Mouse (Mus musculus) forebrain, embryonic 13.5 days (tissue): ENCODE results near the gene Wwp2. TPM values are rescaled to one million over a fixed set of nuclear protein-coding genes. Genes with fewer than 3 reads are reported as not detected.
"Not testable (repeated sequence)": the region's sequence is repeated elsewhere in the genome, so short reads cannot be mapped to it uniquely, and the experiment has no call there.

Experiments used
- ATAC-seq: fragments of 200-750 bp; cut with Nextera tagmentation; 2 replicates; pipeline ENCODE4 v1.8.0; 2017
- H3K27ac ChIP-seq: fragments of 300-500 bp; sonication (generic); 2 replicates; pipeline ENCODE4 v1.5.1; 2015; ENCODE audit warnings: inconsistent platforms, mild to moderate bottlenecking, moderate library complexity
- H3K27me3 ChIP-seq: fragments of 300-500 bp; sonication (generic); 2 replicates; pipeline ENCODE4 v1.6.1; 2015; ENCODE audit warnings: mild to moderate bottlenecking, inconsistent platforms
- H3K36me3 ChIP-seq: fragments of 300-500 bp; sonication (generic); 2 replicates; pipeline ENCODE4 v1.6.1; 2015; ENCODE audit warnings: mild to moderate bottlenecking, inconsistent platforms; ENCODE audit not compliant: poor library complexity, severe bottlenecking
- H3K4me1 ChIP-seq: fragments of 300-500 bp; sonication (generic); 2 replicates; pipeline ENCODE4 v1.6.1; 2015; ENCODE audit warnings: inconsistent platforms
- H3K4me2 ChIP-seq: fragments of 300-500 bp; sonication (generic); 2 replicates; pipeline ENCODE4 v1.6.1; 2015; ENCODE audit warnings: inconsistent platforms, mild to moderate bottlenecking, moderate library complexity
- H3K4me3 ChIP-seq: fragments of 300-500 bp; sonication (generic); 2 replicates; pipeline ENCODE4 v1.5.1; 2015; ENCODE audit warnings: mild to moderate bottlenecking, inconsistent platforms
- H3K9ac ChIP-seq: fragments of 300-500 bp; sonication (generic); 2 replicates; pipeline ENCODE4 v1.6.1; 2015; ENCODE audit warnings: mild to moderate bottlenecking, inconsistent platforms
- H3K9me3 ChIP-seq: fragments of 300-500 bp; sonication (generic); replicated peaks from 2 replicates; pipeline ENCODE4 v1.6.1; 2016; ENCODE audit warnings: inconsistent platforms
- WGBS: fragments of 180-500 bp; shearing (Covaris S2); methylation state at CpG from one replicate; pipeline ENCODE4 v1.1.7; 2015; 5-methylcytosine and 5-hydroxymethylcytosine counted together
- polyA plus RNA-seq: library from polyadenylated mRNA; unstranded; fragments of >200 nt; fragmentation: Nextera tagmentation; extraction: Ambion mirVana; gene quantifications from 2 replicates; pipeline ENCODE4 v1.2.1, GENCODE M21; 2015

Wwp2 gene
- polyA plus RNA-seq, 1 experiment from 2014 or later = 40.8 TPM

- 93% methylated on average over 5 of the region's 5 CpGs for WGBS
- no peak overlapping the region for H3K4me2 ChIP-seq
- no peak for ATAC-seq
- H3K4me1 ChIP-seq = no peaks in the 10 kb centered on the region
- H3K4me3 ChIP-seq = no peak overlapping the region
- H3K36me3 ChIP-seq = peaks cover 64% of the 10 kb centered on the region
- H3K9me3 ChIP-seq = no peaks in the 10 kb centered on the region
- no peak overlapping the region for H3K27ac ChIP-seq
- no peaks in the 10 kb centered on the region for H3K27me3 ChIP-seq
- H3K9ac ChIP-seq = no peak overlapping the region
Observed at GRCm38 (mm10) chr8:107462423-107462822, 26.3 kb downstream of the Wwp2 start.

- H3K27me3 ChIP-seq = no peaks in the 10 kb centered on the region
- peaks cover 62% of the 10 kb centered on the region for H3K36me3 ChIP-seq
- WGBS = 68% methylated on average over 3 of the region's 3 CpGs
- H3K9ac ChIP-seq = no peak overlapping the region
- H3K9me3 ChIP-seq = no peaks in the 10 kb centered on the region
- no peak overlapping the region for H3K4me3 ChIP-seq
- H3K4me1 ChIP-seq = no peaks in the 10 kb centered on the region
- H3K27ac ChIP-seq = no peak overlapping the region
- H3K4me2 ChIP-seq = no peak overlapping the region
- no peak for ATAC-seq
Observed at GRCm38 (mm10) chr8:107465332-107465990, 29.3 kb downstream of the Wwp2 start.

- ATAC-seq = no peak
- Histone ChIP-seq H3K4me2 (no peak overlapping the region), H3K4me3 (no peak overlapping the region), H3K27ac (no peak overlapping the region), H3K4me1 (no peaks in the 10 kb centered on the region), H3K36me3 (peaks cover 52% of the 10 kb centered on the region), H3K9me3 (no peaks in the 10 kb centered on the region), H3K9ac (no peak overlapping the region), H3K27me3 (no peaks in the 10 kb centered on the region)
- 87% methylated on average over 5 of the region's 5 CpGs for WGBS
Observed at GRCm38 (mm10) chr8:107466642-107467041, 30.5 kb downstream of the Wwp2 start.

- Histone ChIP-seq H3K9ac (no peak overlapping the region), H3K36me3 (peaks cover 44% of the 10 kb centered on the region), H3K4me1 (no peaks in the 10 kb centered on the region), H3K4me2 (no peak overlapping the region), H3K27ac (no peak overlapping the region), H3K4me3 (no peak overlapping the region), H3K9me3 (no peaks in the 10 kb centered on the region), H3K27me3 (no peaks in the 10 kb centered on the region)
- WGBS = 63% methylated on average over 8 of the region's 8 CpGs
- no peak for ATAC-seq
Observed at GRCm38 (mm10) chr8:107468811-107469302, 32.7 kb downstream of the Wwp2 start.

- ATAC-seq = no peak
- peaks cover 38% of the 10 kb centered on the region for H3K36me3 ChIP-seq
- H3K9me3 ChIP-seq = no peaks in the 10 kb centered on the region
- no peak overlapping the region for H3K4me3 ChIP-seq
- WGBS = 86% methylated on average over 5 of the region's 5 CpGs
- no peaks in the 10 kb centered on the region for H3K4me1 ChIP-seq
- H3K27ac ChIP-seq = no peak overlapping the region
- no peak overlapping the region for H3K9ac ChIP-seq
- H3K4me2 ChIP-seq = no peak overlapping the region
- H3K27me3 ChIP-seq = no peaks in the 10 kb centered on the region
Observed at GRCm38 (mm10) chr8:107470302-107470701, 34.1 kb downstream of the Wwp2 start.

- no peak overlapping the region for H3K27ac ChIP-seq
- no peak overlapping the region for H3K4me2 ChIP-seq
- no peaks in the 10 kb centered on the region for H3K9me3 ChIP-seq
- H3K36me3 ChIP-seq = peaks cover 26% of the 10 kb centered on the region
- no peak for ATAC-seq
- H3K9ac ChIP-seq = no peak overlapping the region
- no peaks in the 10 kb centered on the region for H3K4me1 ChIP-seq
- WGBS = 77% methylated on average over 10 of the region's 10 CpGs
- no peaks in the 10 kb centered on the region for H3K27me3 ChIP-seq
- no peak overlapping the region for H3K4me3 ChIP-seq
Observed at GRCm38 (mm10) chr8:107472403-107473100, 36.4 kb downstream of the Wwp2 start.

- ATAC-seq = no peak
- Histone ChIP-seq H3K36me3 (peaks cover 19% of the 10 kb centered on the region), H3K4me3 (no peak overlapping the region)
Observed at GRCm38 (mm10) chr8:107473369-107473768, 37.2 kb downstream of the Wwp2 start.

GRCm38 (mm10) chr8:107475613-107476012 is 39.4 kb downstream of the Wwp2 start:
- Histone ChIP-seq H3K36me3 (peaks cover 11% of the 10 kb centered on the region), H3K27ac (no peak overlapping the region), H3K9ac (no peak overlapping the region), H3K4me3 (no peak overlapping the region), H3K4me1 (no peaks in the 10 kb centered on the region), H3K27me3 (no peaks in the 10 kb centered on the region), H3K4me2 (no peak overlapping the region), H3K9me3 (no peaks in the 10 kb centered on the region)
- 88% methylated on average over 3 of the region's 3 CpGs for WGBS
- ATAC-seq = no peak

More at GRCm38 (mm10) chr8:107473369-107473768, 37.2 kb downstream of the Wwp2 start:
- Histone ChIP-seq H3K9me3 (no peaks in the 10 kb centered on the region), H3K4me2 (no peak overlapping the region), H3K27ac (no peak overlapping the region), H3K4me1 (no peaks in the 10 kb centered on the region), H3K9ac (no peak overlapping the region), H3K27me3 (no peaks in the 10 kb centered on the region)
- WGBS = 92% methylated on average over 4 of the region's 4 CpGs

- 90% methylated on average over 7 of the region's 7 CpGs for WGBS
- not testable (repeated sequence) for ATAC-seq
Observed at GRCm38 (mm10) chr8:107476786-107477185, 40.6 kb downstream of the Wwp2 start.

GRCm38 (mm10) chr8:107478728-107479127 is 42.6 kb downstream of the Wwp2 start:
- 69% methylated on average over 6 of the region's 6 CpGs for WGBS
- Histone ChIP-seq H3K4me1 (no peaks in the 10 kb centered on the region), H3K27ac (no peak overlapping the region), H3K4me3 (no peak overlapping the region), H3K4me2 (no peak overlapping the region), H3K9ac (no peak overlapping the region), H3K9me3 (no peaks in the 10 kb centered on the region), H3K27me3 (no peaks in the 10 kb centered on the region), H3K36me3 (peaks cover 15% of the 10 kb centered on the region)
- ATAC-seq = no peak

More at GRCm38 (mm10) chr8:107476786-107477185, 40.6 kb downstream of the Wwp2 start:
- H3K9ac ChIP-seq, H3K4me3 ChIP-seq, H3K4me1 ChIP-seq, H3K27ac ChIP-seq, H3K27me3 ChIP-seq, H3K4me2 ChIP-seq, H3K9me3 ChIP-seq: not testable (repeated sequence)
- peaks cover 11% of the 10 kb centered on the region for H3K36me3 ChIP-seq

- no peak overlapping the region for H3K4me3 ChIP-seq
- no peaks in the 10 kb centered on the region for H3K9me3 ChIP-seq
- no peak overlapping the region for H3K9ac ChIP-seq
- no peak overlapping the region for H3K4me2 ChIP-seq
- peaks cover 24% of the 10 kb centered on the region for H3K36me3 ChIP-seq
- H3K27me3 ChIP-seq = no peaks in the 10 kb centered on the region
- H3K4me1 ChIP-seq = no peaks in the 10 kb centered on the region
- no peak for ATAC-seq
- 93% methylated on average over 4 of the region's 4 CpGs for WGBS
- no peak overlapping the region for H3K27ac ChIP-seq
Observed at GRCm38 (mm10) chr8:107480436-107480835, 44.3 kb downstream of the Wwp2 start.

- 79% methylated on average over 8 of the region's 8 CpGs for WGBS
- ATAC-seq = peak; percentile 82
- no peak overlapping the region for H3K9ac ChIP-seq
- H3K4me2 ChIP-seq = no peak overlapping the region
- H3K27me3 ChIP-seq = no peaks in the 10 kb centered on the region
- peaks cover 25% of the 10 kb centered on the region for H3K36me3 ChIP-seq
- no peaks in the 10 kb centered on the region for H3K4me1 ChIP-seq
- no peak overlapping the region for H3K27ac ChIP-seq
- H3K9me3 ChIP-seq = no peaks in the 10 kb centered on the region
- no peak overlapping the region for H3K4me3 ChIP-seq
Observed at GRCm38 (mm10) chr8:107483250-107483649, 47.1 kb downstream of the Wwp2 start.
